Mouse (Mus musculus) hindbrain, postnatal 0 days (tissue): ENCODE results near the gene Naxe. TPM values are rescaled to one million over a fixed set of nuclear protein-coding genes. Genes with fewer than 3 reads are reported as not detected.

ENCODE experiments used
- ATAC-seq: fragments of 200-750 bp; cut with Nextera tagmentation; 2 replicates; pipeline ENCODE4 v1.8.0; 2017; ENCODE audit warnings: mild to moderate bottlenecking, moderate TSS enrichment, moderate library complexity
- DNase-seq: peaks from one replicate; pipeline ENCODE4 v3.0.0-alpha.2; 2015; ENCODE audit warnings: low spot score
- H3K27ac ChIP-seq: fragments of 300-500 bp; sonication (generic); 2 replicates; pipeline ENCODE4 v1.5.1; 2014; ENCODE audit warnings: mild to moderate bottlenecking
- H3K27me3 ChIP-seq: fragments of 300-500 bp; sonication (generic); 2 replicates; pipeline ENCODE4 v1.6.1; 2014; ENCODE audit warnings: low read length, mixed read lengths; ENCODE audit not compliant: insufficient read depth
- H3K36me3 ChIP-seq: fragments of 300-500 bp; sonication (generic); 2 replicates; pipeline ENCODE4 v1.6.1; 2014; ENCODE audit warnings: low read length, mixed read lengths; ENCODE audit not compliant: insufficient read depth
- H3K4me1 ChIP-seq: fragments of 300-500 bp; sonication (generic); 2 replicates; pipeline ENCODE4 v1.6.1; 2014; ENCODE audit warnings: antibody characterized with exemption, low read length, mixed read lengths; ENCODE audit not compliant: insufficient read depth
- H3K4me2 ChIP-seq: fragments of 300-500 bp; sonication (generic); 2 replicates; pipeline ENCODE4 v1.6.1; 2014; ENCODE audit warnings: low read depth, mild to moderate bottlenecking, low read length, moderate library complexity, mixed read lengths
- H3K4me3 ChIP-seq: fragments of 300-500 bp; sonication (generic); 2 replicates; pipeline ENCODE4 v1.5.1; 2014; ENCODE audit warnings: low read length
- H3K9ac ChIP-seq: fragments of 300-500 bp; sonication (generic); replicated peaks from 2 replicates; pipeline ENCODE4 v1.6.1; 2014; ENCODE audit warnings: mild to moderate bottlenecking, low read length, moderate library complexity, mixed read lengths
- H3K9me3 ChIP-seq: fragments of 300-500 bp; sonication (generic); 2 replicates; pipeline ENCODE4 v1.6.1; 2016; ENCODE audit warnings: low read length, mixed read lengths
- CTCF ChIP-seq: IDR thresholded peaks from 2 replicates; pipeline ENCODE4 v1.5.1; 2016; ENCODE audit warnings: antibody characterized with exemption, control low read depth, low read depth
- WGBS: fragments of 180-500 bp; shearing (Covaris S2); extraction: QIAGEN DNeasy Blood & Tissue Kit; methylation state at CpG from one replicate; pipeline ENCODE4 v1.1.7; 2014; 5-methylcytosine and 5-hydroxymethylcytosine counted together
- polyA plus RNA-seq: library from polyadenylated mRNA; unstranded; fragments of >200 nt; fragmentation: Nextera tagmentation; extraction: Ambion mirVana; gene quantifications from 2 replicates; pipeline ENCODE4 v1.2.1, GENCODE M21; 2015
- total RNA-seq: library from RNA; depleted of rRNA; stranded (reverse); fragments of >200 nt; gene quantifications from 2 replicates; pipeline ENCODE4 v1.2.3, GENCODE M21; 2014; rRNA removed

The Naxe gene
- total and polyA plus RNA-seq, 2 experiments from 2014 or later = 90.0 to 174 TPM

DNA sequence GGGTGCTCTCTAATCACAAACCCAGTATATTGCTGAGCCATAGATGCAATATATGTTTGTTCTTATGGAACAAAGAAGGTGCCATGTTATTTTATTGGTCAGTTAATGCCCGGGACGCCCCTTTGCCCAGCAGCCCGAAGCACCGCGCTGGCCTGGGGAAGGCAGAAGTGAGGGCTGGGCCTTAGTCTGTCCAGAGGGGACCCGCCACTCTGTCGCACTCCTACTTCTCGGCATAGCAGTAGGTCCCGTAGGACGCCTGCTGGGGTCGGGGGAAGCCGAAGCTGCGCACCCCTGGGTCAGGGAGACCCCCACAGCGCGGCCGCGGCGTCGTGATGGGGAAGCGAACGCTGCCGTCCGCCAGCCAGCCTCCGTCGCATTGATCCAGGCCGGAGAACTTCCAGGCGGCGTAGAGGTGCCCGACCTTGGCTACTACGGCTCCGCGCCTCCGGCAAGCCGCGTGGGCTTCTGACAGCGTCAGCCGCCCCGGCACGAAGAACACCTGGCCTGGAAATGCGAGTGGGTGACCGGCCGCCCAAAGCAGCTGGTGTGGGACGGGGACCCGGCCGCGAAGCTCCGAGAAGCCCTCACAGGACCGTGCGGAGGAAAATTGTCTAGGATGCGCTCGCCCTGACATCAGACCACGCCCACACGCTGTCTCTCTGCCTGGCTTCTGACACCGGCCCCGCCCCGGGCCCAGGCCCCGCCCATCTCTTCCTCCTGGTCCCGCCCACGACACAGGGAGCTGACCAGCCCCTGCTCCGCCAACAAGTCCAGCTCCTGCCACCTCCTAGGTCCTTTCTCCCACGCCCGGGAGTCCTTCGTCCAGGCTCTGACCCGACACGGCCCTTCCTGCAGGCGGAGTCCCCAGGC is 35.7 kb downstream of the Naxe start:
- H3K9me3 ChIP-seq = no peaks in the 10 kb centered on the region
- H3K4me1 ChIP-seq = peaks cover 6% of the 10 kb centered on the region; the same call in 1 of the 2 replicates
- peak overlapping the region; percentile 46 for H3K9ac ChIP-seq
- WGBS = 1% methylated on average over 63 of the region's 66 CpGs
- ATAC-seq (peak; percentile 88), DNase-seq (peak; percentile 87)
- no peak for TF ChIP-seq CTCF
- H3K4me3 ChIP-seq = peak overlapping the region; percentile 52
- H3K36me3 ChIP-seq = no peaks in the 10 kb centered on the region
- H3K27me3 ChIP-seq = peaks cover 33% of the 10 kb centered on the region
- H3K4me2 ChIP-seq = peak overlapping the region; percentile 85
- no peak overlapping the region for H3K27ac ChIP-seq

GRCm38 (mm10) chr3:88010634-88011265 is 47.5 kb downstream of the Naxe start:
- Histone ChIP-seq H3K9me3 (no peaks in the 10 kb centered on the region), H3K4me3 (no peak overlapping the region), H3K4me2 (no peak overlapping the region), H3K9ac (no peak overlapping the region), H3K27me3 (no peaks in the 10 kb centered on the region), H3K4me1 (no peaks in the 10 kb centered on the region), H3K36me3 (no peaks in the 10 kb centered on the region), H3K27ac (no peak overlapping the region)
- peak; percentile 42 for DNase-seq
- no peak for ATAC-seq
- WGBS = 8% methylated on average over 6 of the region's 6 CpGs
- TF ChIP-seq CTCF = peak; percentile 58

Other genes starting within 250 kb of the Naxe start
- 19.4 and 22.7 TPM in 2 replicates for gene Pear1, start 234.2 kb downstream of the Naxe start, total RNA-seq
- gene Pear1, start 234.2 kb downstream of the Naxe start, polyA plus RNA-seq = 6.4 and 7.4 TPM in 2 replicates
- gene Sh2d2a, start 211.7 kb downstream of the Naxe start, total RNA-seq = not detected in 2 replicates
- not detected in 2 replicates for gene Sh2d2a, start 211.7 kb downstream of the Naxe start, polyA plus RNA-seq
- 93.8 and 97.8 TPM in 2 replicates for gene Prcc, start 172.9 kb downstream of the Naxe start, total RNA-seq
- gene Prcc, start 172.9 kb downstream of the Naxe start, polyA plus RNA-seq = 20.8 and 20.9 TPM in 2 replicates
- 82.1 and 82.7 TPM in 2 replicates for gene Hdgf, start 152.2 kb downstream of the Naxe start, total RNA-seq
- gene Hdgf, start 152.2 kb downstream of the Naxe start, polyA plus RNA-seq = 145 and 148 TPM in 2 replicates
- gene Mrpl24, start 139.0 kb downstream of the Naxe start, total RNA-seq = 32.1 and 43.2 TPM in 2 replicates
- gene Mrpl24, start 139.0 kb downstream of the Naxe start, polyA plus RNA-seq = 44.6 and 50.3 TPM in 2 replicates
- gene Isg20l2, start 128.2 kb downstream of the Naxe start, total RNA-seq = 23.8 and 26.2 TPM in 2 replicates
- gene Isg20l2, start 128.2 kb downstream of the Naxe start, polyA plus RNA-seq = 19.1 and 20.1 TPM in 2 replicates
- gene Rrnad1, start 127.8 kb downstream of the Naxe start, total RNA-seq = 19.4 and 36.4 TPM in 2 replicates
- gene Rrnad1, start 127.8 kb downstream of the Naxe start, polyA plus RNA-seq = 18.1 and 19.3 TPM in 2 replicates
- 9.8 and 28.6 TPM in 2 replicates for gene Crabp2, start 109.8 kb downstream of the Naxe start, total RNA-seq
- 44.5 and 46.3 TPM in 2 replicates for gene Crabp2, start 109.8 kb downstream of the Naxe start, polyA plus RNA-seq
- 37.2 and 40.0 TPM in 2 replicates for gene Nes, start 87.4 kb downstream of the Naxe start, total RNA-seq
- gene Nes, start 87.4 kb downstream of the Naxe start, polyA plus RNA-seq = 14.9 and 15.7 TPM in 2 replicates
- gene Bcan, start 58.3 kb downstream of the Naxe start, total RNA-seq = 318 and 347 TPM in 2 replicates
- gene Bcan, start 58.3 kb downstream of the Naxe start, polyA plus RNA-seq = 229 and 237 TPM in 2 replicates
- 0.47 and 0.50 TPM in 2 replicates for gene Hapln2, start 30.9 kb downstream of the Naxe start, total RNA-seq
- gene Hapln2, start 30.9 kb downstream of the Naxe start, polyA plus RNA-seq = 1.2 and 1.5 TPM in 2 replicates
- 6.3 and 9.0 TPM in 2 replicates for gene Gpatch4, start 15.4 kb downstream of the Naxe start, total RNA-seq
- 31.7 and 33.5 TPM in 2 replicates for gene Gpatch4, start 15.4 kb downstream of the Naxe start, polyA plus RNA-seq
- gene Ttc24, start 19.8 kb upstream of the Naxe start, total RNA-seq = not detected in 2 replicates
- not detected in 2 replicates for gene Ttc24, start 19.8 kb upstream of the Naxe start, polyA plus RNA-seq
- gene Iqgap3, start 23.5 kb upstream of the Naxe start, total RNA-seq = 8.0 and 9.6 TPM in 2 replicates
- gene Iqgap3, start 23.5 kb upstream of the Naxe start, polyA plus RNA-seq = 2.9 and 3.6 TPM in 2 replicates
- 44.0 and 50.3 TPM in 2 replicates for gene Mef2d, start 83.9 kb upstream of the Naxe start, total RNA-seq
- gene Mef2d, start 83.9 kb upstream of the Naxe start, polyA plus RNA-seq = 13.4 and 19.2 TPM in 2 replicates
- 0.94 and 1.0 TPM in 2 replicates for gene Rhbg, start 196.2 kb upstream of the Naxe start, total RNA-seq
- gene Rhbg, start 196.2 kb upstream of the Naxe start, polyA plus RNA-seq = 0.37 and 0.43 TPM in 2 replicates
- 2.1 TPM in 1 of 2 replicates, not detected in the other for gene Gm38392, start 228.7 kb upstream of the Naxe start, total RNA-seq
- gene Gm38392, start 228.7 kb upstream of the Naxe start, polyA plus RNA-seq = 0.21 and 0.24 TPM in 2 replicates
- not detected in 2 replicates for gene Tsacc, start 238.5 kb upstream of the Naxe start, total RNA-seq
- gene Tsacc, start 238.5 kb upstream of the Naxe start, polyA plus RNA-seq = 10.5 and 10.6 TPM in 2 replicates
- 231 and 236 TPM in 2 replicates for gene Cct3, start 238.6 kb upstream of the Naxe start, total RNA-seq
- 388 and 401 TPM in 2 replicates for gene Cct3, start 238.6 kb upstream of the Naxe start, polyA plus RNA-seq